Mouse (Mus musculus) heart, embryonic 16.5 days (tissue): ENCODE measurements around the gene Grifin. TPM values are rescaled to one million over a fixed set of nuclear protein-coding genes. Genes with fewer than 3 reads are reported as not detected.

Source experiments
- ATAC-seq: fragments of 200-750 bp; cut with Nextera tagmentation; replicated peaks from 2 replicates; pipeline ENCODE4 v1.8.0; 2017; ENCODE audit warnings: moderate number of reproducible peaks; ENCODE audit not compliant: insufficient read depth, low FRiP score; ENCODE audit errors: extremely low read depth
- H3K27ac ChIP-seq: fragments of 300-500 bp; sonication (generic); 2 replicates; pipeline ENCODE4 v1.5.1; 2014; ENCODE audit warnings: mild to moderate bottlenecking, low read length, control low read depth, moderate library complexity
- H3K27me3 ChIP-seq: fragments of 300-500 bp; sonication (generic); 2 replicates; pipeline ENCODE4 v1.6.1; 2014; ENCODE audit warnings: low read length, mixed read lengths; ENCODE audit not compliant: control insufficient read depth, insufficient read depth
- H3K36me3 ChIP-seq: fragments of 300-500 bp; sonication (generic); 2 replicates; pipeline ENCODE4 v1.6.1; 2014; ENCODE audit not compliant: control insufficient read depth, insufficient read depth
- H3K4me1 ChIP-seq: fragments of 300-500 bp; sonication (generic); 2 replicates; pipeline ENCODE4 v1.6.1; 2014; ENCODE audit warnings: low read length, mixed read lengths; ENCODE audit not compliant: control insufficient read depth, insufficient read depth
- H3K4me2 ChIP-seq: fragments of 300-500 bp; sonication (generic); 2 replicates; pipeline ENCODE4 v1.6.1; 2014; ENCODE audit warnings: low read depth, mild to moderate bottlenecking, control low read depth, low read length
- H3K4me3 ChIP-seq: fragments of 300-500 bp; sonication (generic); 2 replicates; pipeline ENCODE4 v1.5.1; 2014; ENCODE audit warnings: mild to moderate bottlenecking, control low read depth, low read length
- H3K9ac ChIP-seq: fragments of 300-500 bp; sonication (generic); 2 replicates; pipeline ENCODE4 v1.6.1; 2014; ENCODE audit warnings: low read length, control low read depth
- H3K9me3 ChIP-seq: fragments of 300-500 bp; sonication (generic); replicated peaks from 2 replicates; pipeline ENCODE4 v1.6.1; 2016; ENCODE audit warnings: low read length; ENCODE audit not compliant: control insufficient read depth
- WGBS: fragments of 180-500 bp; shearing (Covaris S2); extraction: QIAGEN DNeasy Blood & Tissue Kit; methylation state at CpG from one replicate; pipeline ENCODE4 v1.1.7; 2014; 5-methylcytosine and 5-hydroxymethylcytosine counted together
- polyA plus RNA-seq: library from polyadenylated mRNA; unstranded; fragments of >200 nt; fragmentation: Nextera tagmentation; extraction: Ambion mirVana; gene quantifications from 2 replicates; pipeline ENCODE4 v1.2.1, GENCODE M21; 2015

Grifin gene
- polyA plus RNA-seq, 1 experiment from 2014 or later, result 0.98 TPM

DNA sequence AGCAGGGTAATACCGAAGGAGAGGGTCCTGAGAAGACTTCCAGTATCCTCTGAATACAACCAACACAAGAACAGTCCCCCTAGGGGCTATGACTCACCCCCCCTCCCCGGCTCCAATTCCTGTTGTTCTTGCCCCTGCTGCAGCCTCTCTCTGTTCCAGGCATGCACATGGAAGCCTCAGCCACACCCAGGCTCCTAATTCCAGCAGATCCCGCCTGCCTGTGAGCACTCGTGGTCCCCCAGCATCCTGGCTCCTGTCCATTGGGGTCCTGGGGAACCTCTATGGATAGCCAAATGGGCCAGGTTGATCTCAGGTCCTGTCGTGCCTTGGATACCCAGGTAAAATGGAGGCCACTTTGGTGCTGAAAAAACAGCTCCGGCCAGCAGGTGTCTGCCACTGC is 19.2 kb downstream of the Grifin start:
- no peak for ATAC-seq
- Histone ChIP-seq H3K4me2 (no peak overlapping the region), H3K9ac (no peak overlapping the region), H3K27ac (no peak overlapping the region), H3K4me3 (no peak overlapping the region), H3K27me3 (no peaks in the 10 kb centered on the region), H3K9me3 (no peaks in the 10 kb centered on the region), H3K36me3 (no peaks in the 10 kb centered on the region), H3K4me1 (peaks cover 6% of the 10 kb centered on the region)
- 51% methylated on average over 6 of the region's 6 CpGs for WGBS

DNA sequence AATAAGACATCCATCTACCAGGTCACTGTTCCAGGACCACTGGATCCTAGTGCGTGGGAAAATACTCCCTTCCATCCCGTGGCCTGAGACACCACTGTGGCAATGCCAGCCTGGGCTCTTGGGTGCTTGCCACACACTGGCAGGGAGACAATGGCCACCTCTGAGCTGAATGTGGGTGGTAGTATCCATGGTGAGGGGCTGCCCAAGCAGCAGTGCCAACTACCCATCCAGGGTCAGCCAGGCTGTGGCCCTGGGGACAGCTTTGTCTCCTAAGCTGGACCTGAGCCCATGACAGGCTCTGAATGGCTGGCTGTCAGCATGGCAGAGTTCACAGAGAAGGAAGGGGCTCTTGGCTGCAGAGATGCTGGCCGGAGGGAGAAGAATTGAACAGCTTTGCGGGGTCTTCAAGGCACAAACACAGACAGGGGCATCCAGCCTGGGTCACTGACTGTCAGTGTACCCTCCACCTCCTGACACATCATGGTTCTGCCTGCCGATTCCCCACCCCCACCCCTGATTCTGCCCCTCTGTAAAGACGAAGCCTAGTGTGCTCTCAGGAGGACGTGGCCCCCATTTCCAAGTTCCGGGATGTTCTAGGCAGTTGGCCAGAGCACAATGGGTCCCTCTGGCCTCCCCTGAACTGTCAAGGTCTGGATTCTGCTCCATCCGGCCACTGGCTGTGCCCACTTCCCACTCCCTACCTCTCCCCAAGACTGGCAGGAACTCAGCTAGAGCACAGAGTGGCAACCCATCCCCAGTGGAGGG is 21.9 kb downstream of the Grifin start:
- 60% methylated on average over 9 of the region's 9 CpGs for WGBS
- Histone ChIP-seq H3K27me3 (no peaks in the 10 kb centered on the region), H3K9ac (no peak overlapping the region), H3K4me2 (no peak overlapping the region), H3K4me1 (no peaks in the 10 kb centered on the region), H3K4me3 (no peak overlapping the region), H3K27ac (no peak overlapping the region), H3K9me3 (no peaks in the 10 kb centered on the region), H3K36me3 (no peaks in the 10 kb centered on the region)
- no peak for ATAC-seq

DNA sequence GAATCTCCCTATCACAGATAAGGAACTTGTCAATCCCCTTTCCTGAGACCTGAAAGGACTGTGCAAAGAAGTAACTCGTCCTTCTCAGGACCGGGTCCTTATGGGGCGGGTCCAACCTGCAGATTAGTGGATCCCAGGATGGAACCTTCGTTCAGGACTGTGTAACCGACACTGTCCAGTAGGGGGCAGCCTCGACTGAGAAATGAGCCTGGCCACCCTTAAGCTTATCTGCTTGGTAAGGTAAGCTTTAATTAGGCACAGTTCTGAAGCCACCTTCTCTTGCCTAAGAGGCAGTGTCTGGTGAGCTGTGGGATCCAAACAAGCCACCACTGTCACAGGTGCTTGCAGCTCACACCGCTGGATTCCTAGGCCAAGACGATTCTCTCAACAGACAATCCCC is 24.8 kb downstream of the Grifin start:
- H3K27ac ChIP-seq, result no peak overlapping the region
- no peak overlapping the region for H3K9ac ChIP-seq
- ATAC-seq, result peak; percentile 52; the same call in 1 of the 2 replicates
- no peak overlapping the region for H3K4me3 ChIP-seq
- no peaks in the 10 kb centered on the region for H3K9me3 ChIP-seq
- no peak overlapping the region for H3K4me2 ChIP-seq
- peaks cover 6% of the 10 kb centered on the region for H3K4me1 ChIP-seq
- H3K36me3 ChIP-seq, result no peaks in the 10 kb centered on the region
- H3K27me3 ChIP-seq, result no peaks in the 10 kb centered on the region
- WGBS, result 14% methylated on average over 8 of the region's 8 CpGs

DNA sequence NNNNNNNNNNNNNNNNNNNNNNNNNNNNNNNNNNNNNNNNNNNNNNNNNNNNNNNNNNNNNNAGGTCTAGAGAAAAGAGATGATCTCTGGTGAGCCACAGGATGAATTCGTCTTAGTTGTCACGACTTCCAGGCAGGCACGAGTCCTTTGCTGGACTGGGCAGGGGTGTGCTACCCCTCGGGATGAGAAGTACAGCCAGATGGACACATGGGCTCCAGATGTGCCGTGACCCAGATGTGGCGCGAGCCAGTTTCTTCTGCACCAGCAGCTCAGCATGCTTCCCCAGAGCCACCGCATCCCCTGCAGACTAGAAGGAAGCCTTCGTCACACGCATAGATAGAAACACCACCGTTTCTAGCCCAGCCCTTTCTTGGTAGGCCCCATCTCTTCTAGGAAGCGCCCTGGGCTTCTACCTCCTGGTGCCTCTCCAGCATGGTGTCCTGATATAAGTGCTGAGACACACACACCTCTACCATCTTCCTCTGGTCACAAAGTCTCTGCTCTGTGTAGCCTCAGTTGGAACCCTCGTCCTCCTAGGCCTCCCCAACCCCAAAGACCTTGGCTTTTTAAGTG is 26.7 kb downstream of the Grifin start:
- H3K4me1 ChIP-seq, result peaks cover 6% of the 10 kb centered on the region
- no peak overlapping the region for H3K4me3 ChIP-seq
- H3K9ac ChIP-seq, result no peak overlapping the region
- 72% methylated on average over 13 of the region's 13 CpGs for WGBS
- no peaks in the 10 kb centered on the region for H3K27me3 ChIP-seq
- no peak overlapping the region for H3K4me2 ChIP-seq
- no peaks in the 10 kb centered on the region for H3K9me3 ChIP-seq
- no peak overlapping the region for H3K27ac ChIP-seq
- H3K36me3 ChIP-seq, result no peaks in the 10 kb centered on the region
- ATAC-seq, result no peak

DNA sequence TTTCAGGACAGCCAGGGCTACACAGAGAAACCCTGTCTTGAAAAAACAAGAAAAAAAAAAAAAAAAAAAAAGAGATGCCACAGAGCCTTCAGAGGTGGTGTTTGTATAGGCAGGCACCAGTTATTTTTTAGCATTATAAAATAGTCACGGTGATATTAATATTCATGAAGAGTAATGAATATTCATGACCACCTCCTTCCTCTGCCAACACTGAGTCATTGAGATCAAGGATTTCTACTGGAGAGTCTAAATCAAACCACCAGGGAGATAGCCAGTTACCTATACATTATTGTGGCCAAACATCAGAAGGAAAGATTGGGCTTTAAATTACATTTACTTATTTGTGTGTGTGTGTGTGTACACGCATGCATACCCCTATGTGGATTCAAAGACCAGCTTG is 38.1 kb downstream of the Grifin start:
- Histone ChIP-seq H3K4me3 (no peak overlapping the region), H3K36me3 (peaks cover 29% of the 10 kb centered on the region), H3K27ac (no peak overlapping the region), H3K9ac (no peak overlapping the region), H3K4me2 (no peak overlapping the region), H3K27me3 (no peaks in the 10 kb centered on the region), H3K4me1 (no peaks in the 10 kb centered on the region), H3K9me3 (peaks cover 5% of the 10 kb centered on the region; the same call in 1 of the 2 replicates)
- ATAC-seq, result no peak
- 91% methylated on average over 2 of the region's 2 CpGs for WGBS

DNA sequence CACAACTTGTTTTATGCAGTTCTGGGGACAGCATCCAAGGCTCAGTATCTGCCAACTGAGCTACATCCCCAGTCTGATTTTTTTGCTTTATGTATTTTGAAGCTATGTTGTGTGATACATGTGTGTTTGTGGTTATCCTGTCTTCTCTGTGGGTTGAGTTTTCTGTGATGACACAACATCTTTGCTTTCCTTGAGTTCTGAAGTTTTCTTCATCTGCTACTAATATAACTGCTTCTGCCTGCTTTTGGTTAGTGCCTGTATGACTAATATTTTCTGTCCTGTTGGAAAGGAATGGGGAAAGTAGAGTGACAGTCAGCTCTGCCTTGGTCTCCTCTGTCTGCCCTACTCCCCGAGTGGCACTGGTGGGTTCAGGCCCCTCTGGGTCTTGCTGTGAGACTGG is 43.7 kb downstream of the Grifin start:
- no peak overlapping the region for H3K4me3 ChIP-seq
- ATAC-seq, result no peak
- H3K9ac ChIP-seq, result no peak overlapping the region
- peaks cover 20% of the 10 kb centered on the region for H3K36me3 ChIP-seq
- 0 out of 2 replicates have a peak, but pooled peaks cover 6% of the 10 kb centered on the region for H3K4me1 ChIP-seq
- H3K27ac ChIP-seq, result no peak overlapping the region
- no peaks in the 10 kb centered on the region for H3K9me3 ChIP-seq
- no peak overlapping the region for H3K4me2 ChIP-seq
- H3K27me3 ChIP-seq, result no peaks in the 10 kb centered on the region
- WGBS, result 76% methylated on average over 1 of the region's 1 CpGs

DNA sequence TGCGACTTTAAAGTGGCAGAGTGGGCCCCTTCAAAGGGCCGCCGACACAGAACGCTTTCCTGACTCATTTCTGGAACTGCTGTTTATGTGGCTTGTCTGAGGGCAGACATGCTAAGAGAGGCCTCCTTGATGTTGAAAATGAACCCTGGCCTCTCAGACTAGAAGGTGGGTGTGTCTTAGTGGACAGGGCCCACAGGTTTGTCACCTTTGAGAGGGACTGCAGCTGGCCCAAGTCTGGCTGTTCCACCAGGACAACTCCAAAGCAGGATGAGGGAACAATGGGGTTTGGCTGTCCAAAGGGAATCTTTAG is 47.0 kb downstream of the Grifin start:
- Histone ChIP-seq H3K4me1 (peaks cover 13% of the 10 kb centered on the region), H3K9me3 (no peaks in the 10 kb centered on the region), H3K27ac (no peak overlapping the region), H3K4me2 (no peak overlapping the region), H3K9ac (no peak overlapping the region), H3K27me3 (no peaks in the 10 kb centered on the region), H3K4me3 (no peak overlapping the region), H3K36me3 (no peaks in the 10 kb centered on the region)
- 50% methylated on average over 4 of the region's 4 CpGs for WGBS
- ATAC-seq, result no peak

DNA sequence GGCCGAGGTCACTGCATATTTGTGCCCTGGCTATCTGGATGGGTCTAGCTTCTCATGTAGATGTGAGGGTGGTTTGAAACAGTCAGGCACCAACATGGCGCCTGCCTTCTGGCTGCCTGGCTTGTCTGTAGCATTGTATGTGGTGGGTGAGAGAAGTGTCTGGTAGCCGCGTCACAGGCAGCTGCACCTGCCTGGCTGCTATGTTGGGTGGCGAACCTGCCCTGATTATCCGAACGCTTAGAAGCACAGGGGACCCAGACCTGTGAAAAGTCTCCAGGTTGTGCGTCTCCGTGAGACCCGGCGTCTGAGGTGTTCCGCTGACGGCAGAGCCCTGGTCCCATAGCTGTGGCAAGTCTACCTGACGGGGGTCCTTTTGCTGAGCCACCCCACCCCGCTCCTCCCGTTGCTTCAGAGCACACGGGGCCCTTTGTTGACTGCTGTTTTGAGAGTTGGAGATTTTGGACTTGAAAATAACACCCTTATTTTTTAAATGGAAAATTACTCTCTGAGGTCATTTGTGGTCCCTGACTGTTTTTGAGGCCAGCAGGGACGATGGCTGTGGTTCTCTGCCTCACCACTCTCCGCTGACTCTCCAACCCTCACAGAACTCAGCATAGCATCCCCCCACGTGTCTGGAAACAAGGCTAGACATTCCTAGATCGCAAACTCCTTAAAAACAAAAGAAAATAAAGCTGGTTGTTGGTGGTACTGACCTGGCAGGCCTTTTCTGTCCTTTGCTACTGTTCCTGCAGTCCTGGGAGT is 47.5 kb downstream of the Grifin start:
- Histone ChIP-seq H3K27ac (peak overlapping the region; percentile 33; the same call in 1 of the 2 replicates), H3K4me3 (no peak overlapping the region), H3K27me3 (no peaks in the 10 kb centered on the region), H3K9me3 (no peaks in the 10 kb centered on the region), H3K4me2 (no peak overlapping the region), H3K4me1 (peaks cover 13% of the 10 kb centered on the region), H3K9ac (no peak overlapping the region), H3K36me3 (no peaks in the 10 kb centered on the region)
- WGBS, result 81% methylated on average over 21 of the region's 21 CpGs
- ATAC-seq, result no peak; the same call in 1 of the 2 replicates
